13 mouse cellular contexts compared by ENCODE assay signal in the genomic region with DNA sequence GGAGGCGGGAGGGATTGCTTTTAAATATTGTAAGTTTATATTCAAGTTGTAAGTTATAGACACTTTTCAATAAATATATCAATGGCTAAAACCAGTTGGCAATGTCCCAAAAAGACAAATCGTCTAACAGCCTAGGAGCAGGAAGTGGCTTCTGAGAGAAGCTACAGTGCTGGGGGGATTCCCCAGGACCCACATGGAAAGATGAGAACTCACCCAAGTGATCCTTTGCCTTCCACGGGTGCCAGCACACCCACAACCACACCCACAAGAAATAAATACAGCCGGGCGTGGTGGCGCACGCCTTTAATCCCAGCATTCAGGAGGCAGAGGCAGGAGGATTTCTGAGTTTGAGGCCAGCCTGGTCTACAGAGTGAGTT. TPM values are rescaled to one million over a fixed set of nuclear protein-coding genes. Genes with fewer than 3 reads are reported as not detected.
DNase-seq lines count a peak whose midpoint lies in the region; ATAC-seq and TF ChIP-seq lines count a peak whose summit lies in the region.
"Had no signal": no experiment of that assay in that cellular context is flagged by ENCODE, and none has a peak within 500 bp of the region (broad histone marks: within the 10 kb centered on the region; RNA-seq: fewer than 3 reads in every experiment).

No protein-coding gene starts in this region.

- no peak for TF ChIP-seq POLR2A in ES-Bruce4 (IDR thresholded peaks at IDR 0.05; ENCODE audit: insufficient read depth, low read length)

- peaks cover 8% of the 10 kb centered on the region; the same call in 1 of the 2 replicates for H3K4me1 ChIP-seq in heart, embryonic 11.5 days (ENCODE audit: control insufficient read depth, insufficient read depth, low read length)
- H3K4me1 ChIP-seq in lung, embryonic 14.5 days (ENCODE audit: insufficient read depth): no peaks in the 10 kb centered on the region
- H3K4me1 ChIP-seq in ES-Bruce4 (ENCODE audit: control insufficient read depth, insufficient read depth, low read length): peaks cover 2% of the 10 kb centered on the region
- peaks cover 31% of the 10 kb centered on the region for H3K4me1 ChIP-seq in limb, embryonic 10.5 days

- DNase-seq in heart, postnatal 25 days (ENCODE audit: low spot score): no peak
- peak; percentile 29 for DNase-seq in lung, embryonic 14.5 days
- no peak for DNase-seq in lung, postnatal 4 days
- no peak for DNase-seq in limb, embryonic 10.5 days (ENCODE audit: low spot score)
- no peak for DNase-seq in thymus, postnatal 36 days
- DNase-seq in left cerebral cortex, adult 8-10 months (ENCODE audit: low spot score in 2 of 2): no peak
- DNase-seq: B cell, adult 2 months; cerebellum, postnatal 36 days; kidney, postnatal 25 days had no signal

- WGBS in heart, embryonic 11.5 days (ENCODE audit: insufficient replicate concordance): 81% methylated on average over 7 of the region's 7 CpGs
- 73% methylated on average over 7 of the region's 7 CpGs for WGBS in lung, embryonic 14.5 days
- WGBS in limb, embryonic 10.5 days: 87% methylated on average over 7 of the region's 7 CpGs

- no peak overlapping the region for H3K27ac ChIP-seq in heart, embryonic 11.5 days (ENCODE audit: low read depth, low read length)
- no peak overlapping the region for H3K27ac ChIP-seq in lung, embryonic 14.5 days (ENCODE audit: low read depth)
- H3K27ac ChIP-seq in ES-Bruce4 (ENCODE audit: insufficient read depth, low read length): 0 out of 2 replicates have a peak overlapping the region, but pooled peaks have one; percentile 16
- peak overlapping the region; percentile 78; the same call in 1 of the 2 replicates for H3K27ac ChIP-seq in limb, embryonic 10.5 days
- H3K27ac ChIP-seq: embryonic facial prominence, embryonic 15.5 days had no signal

- H3K4me2 ChIP-seq in heart, embryonic 11.5 days: peak overlapping the region; percentile 60; the same call in 1 of the 2 replicates
- H3K4me2 ChIP-seq in lung, embryonic 14.5 days: no peak overlapping the region

- H3K9ac ChIP-seq in heart, embryonic 11.5 days (ENCODE audit: low read depth, low read length): no peak overlapping the region
- H3K9ac ChIP-seq in lung, embryonic 14.5 days: no peak overlapping the region
- H3K9ac ChIP-seq in ES-Bruce4 (ENCODE audit: low read depth, poor library complexity, severe bottlenecking): 0 out of 2 replicates have a peak overlapping the region, but pooled peaks have one; percentile 48
- H3K9ac ChIP-seq: embryonic facial prominence, embryonic 15.5 days had no signal

- H3K27me3 ChIP-seq in heart, embryonic 11.5 days (ENCODE audit: control insufficient read depth, insufficient read depth, low read length): no peaks in the 10 kb centered on the region
- no peaks in the 10 kb centered on the region for H3K27me3 ChIP-seq in lung, embryonic 14.5 days (ENCODE audit: insufficient read depth, low read length)
- H3K27me3 ChIP-seq in ES-Bruce4 (ENCODE audit: control insufficient read depth, insufficient read depth, low read length, poor library complexity, severe bottlenecking): no peaks in the 10 kb centered on the region
- H3K27me3 ChIP-seq in limb, embryonic 10.5 days (ENCODE audit: low read depth, poor library complexity, severe bottlenecking): no peaks in the 10 kb centered on the region
- H3K27me3 ChIP-seq: embryonic facial prominence, embryonic 15.5 days; Patski had no signal

- intact Hi-C loops in heart, postnatal 25 days (cut with DNase I): no loop called here

- TF ChIP-seq EP300 in ES-Bruce4 (IDR thresholded peaks at IDR 0.05; ENCODE audit: insufficient read depth, low read depth, low read length): no peak

- H3K9me3 ChIP-seq in heart, embryonic 11.5 days (replicated peaks; ENCODE audit: control insufficient read depth, low read length): 0 out of 2 replicates have a peak, but pooled peaks cover 3% of the 10 kb centered on the region
- H3K9me3 ChIP-seq in lung, embryonic 14.5 days (ENCODE audit: low read depth, low read length): no peaks in the 10 kb centered on the region
- no peaks in the 10 kb centered on the region for H3K9me3 ChIP-seq in ES-Bruce4 (replicated peaks; ENCODE audit: control insufficient read depth, insufficient read depth, low read length, poor library complexity, severe bottlenecking)
- no peaks in the 10 kb centered on the region for H3K9me3 ChIP-seq in limb, embryonic 10.5 days (replicated peaks)
- H3K9me3 ChIP-seq: embryonic facial prominence, embryonic 15.5 days had no signal

- no peak for TF ChIP-seq CTCF in lung, embryonic 14.5 days (IDR thresholded peaks at IDR 0.05; ENCODE audit: low read depth)
- TF ChIP-seq CTCF in ES-Bruce4 (IDR thresholded peaks at IDR 0.05; ENCODE audit: low read depth, low read length): no peak

- no peaks in the 10 kb centered on the region for H3K36me3 ChIP-seq in heart, embryonic 11.5 days (ENCODE audit: control insufficient read depth, insufficient read depth, low read length)
- no peaks in the 10 kb centered on the region for H3K36me3 ChIP-seq in lung, embryonic 14.5 days (ENCODE audit: insufficient read depth)
- H3K36me3 ChIP-seq in ES-Bruce4 (ENCODE audit: control insufficient read depth, insufficient read depth, low read length, poor library complexity, severe bottlenecking): no peaks in the 10 kb centered on the region
- H3K36me3 ChIP-seq in limb, embryonic 10.5 days: peaks cover 6% of the 10 kb centered on the region; the same call in 1 of the 2 replicates

- H3K4me3 ChIP-seq in heart, embryonic 11.5 days (ENCODE audit: low read depth, low read length): no peak overlapping the region
- no peak overlapping the region for H3K4me3 ChIP-seq in lung, embryonic 14.5 days (ENCODE audit: low read depth, low read length)
- H3K4me3 ChIP-seq in ES-Bruce4 (ENCODE audit: low read depth, low read length): no peak overlapping the region
- H3K4me3 ChIP-seq in limb, embryonic 10.5 days: 0 out of 2 replicates have a peak overlapping the region, but pooled peaks have one; percentile 34
- H3K4me3 ChIP-seq: embryonic facial prominence, embryonic 15.5 days had no signal

- ATAC-seq in heart, embryonic 11.5 days (replicated peaks; ENCODE audit: insufficient number of reproducible peaks, low FRiP score, low TSS enrichment): no peak
- no peak for ATAC-seq in lung, embryonic 14.5 days (ENCODE audit: insufficient read depth)
- ATAC-seq: Patski had no signal

RNA-seq across cellular contexts. Expression of gene Atp9a, which starts 47.2 kb away (rescaled TPM):
- 7.5 and 9.4 TPM in 2 replicates for polyA plus RNA-seq in heart, embryonic 11.5 days (2014; fragmentation: Nextera tagmentation; extraction: Ambion mirVana)
- 10 to 100 TPM; 44.9 to 54.1 TPM for total RNA-seq in heart, postnatal 25 days (2021)
- polyA plus RNA-seq in lung, embryonic 14.5 days (2014; fragmentation: Nextera tagmentation; extraction: Ambion mirVana): 9.5 and 9.6 TPM in 2 replicates
- 28.9 and 29.3 TPM in 2 replicates for polyA plus RNA-seq in ES-Bruce4 (2011; ENCODE audit: insufficient read depth, insufficient read length, low read depth, missing spikeins)
- polyA plus RNA-seq in limb, embryonic 10.5 days (2016; fragmentation: Nextera tagmentation; extraction: Ambion mirVana): 4.9 and 6.5 TPM in 2 replicates
- total RNA-seq in left cerebral cortex, adult 8-10 months (2022): 100 to 1,000 TPM; 400 to 416 (median 410) TPM

Comparison
In these comparisons a context has a peak if more than half of its experiments do, and no peak if none do; other contexts are left out.
1. H3K27ac ChIP-seq: peak in ES-Bruce4 (single experiment) and limb, embryonic 10.5 days (single experiment); none in heart, embryonic 11.5 days (single experiment) and lung, embryonic 14.5 days (single experiment).